Mouse (Mus musculus) liver (tissue): Measurements from ENCODE around the gene Pcdh7.

Experiments
- DNase-seq: peaks from one replicate; pipeline ENCODE4 v3.0.0-alpha.2; 2020; ENCODE audit warnings: mixed read lengths

Pcdh7 gene

GRCm38 (mm10) chr5:57803890-57804289 is 86.1 kb downstream of the Pcdh7 start:
- no peak for DNase-seq

- DNase-seq: no peak
These were observed 89.6 kb downstream of the Pcdh7 start for GRCm38 (mm10) chr5:57807350-57807749.

DNA sequence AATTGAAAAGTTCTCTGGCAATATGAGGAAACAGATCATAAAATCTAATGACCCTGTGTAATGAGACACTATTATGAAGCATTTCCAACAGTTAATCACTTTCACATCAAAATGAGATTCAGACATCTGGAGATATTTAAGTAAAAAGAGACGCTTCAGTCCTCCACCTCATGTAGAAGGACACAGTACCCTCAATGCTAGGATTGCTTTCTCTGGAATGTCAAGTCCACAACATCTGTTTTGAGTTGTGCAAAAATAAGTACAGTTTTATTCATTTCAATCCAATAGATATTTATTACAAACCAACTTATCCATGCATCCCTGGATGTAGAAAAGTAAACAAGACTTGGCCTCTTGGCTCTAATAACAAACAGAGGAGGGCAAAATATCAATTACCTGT is 92.9 kb downstream of the Pcdh7 start:
- no peak for DNase-seq

GRCm38 (mm10) chr5:57815964-57816589 is 98.3 kb downstream of the Pcdh7 start:
- DNase-seq: no peak

DNA sequence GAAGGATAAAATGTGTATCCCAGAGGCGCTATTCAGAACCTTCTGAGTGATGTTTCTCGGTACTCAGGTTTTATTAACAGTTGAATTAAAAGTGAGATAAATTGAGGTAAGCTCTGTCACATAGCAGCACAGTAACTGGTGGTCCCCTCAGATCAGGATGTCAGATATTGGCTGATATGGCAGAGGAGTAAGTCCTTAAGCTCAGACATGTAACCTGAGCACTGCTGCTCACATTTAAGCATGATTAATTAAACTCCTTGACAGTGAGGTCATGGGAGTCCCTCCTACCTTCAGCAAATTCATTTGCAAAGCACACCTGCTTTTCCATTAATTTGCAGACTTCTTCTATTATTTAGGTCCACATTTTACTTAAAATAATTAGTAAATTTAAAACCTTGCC is 102.0 kb downstream of the Pcdh7 start:
- no peak for DNase-seq

DNA sequence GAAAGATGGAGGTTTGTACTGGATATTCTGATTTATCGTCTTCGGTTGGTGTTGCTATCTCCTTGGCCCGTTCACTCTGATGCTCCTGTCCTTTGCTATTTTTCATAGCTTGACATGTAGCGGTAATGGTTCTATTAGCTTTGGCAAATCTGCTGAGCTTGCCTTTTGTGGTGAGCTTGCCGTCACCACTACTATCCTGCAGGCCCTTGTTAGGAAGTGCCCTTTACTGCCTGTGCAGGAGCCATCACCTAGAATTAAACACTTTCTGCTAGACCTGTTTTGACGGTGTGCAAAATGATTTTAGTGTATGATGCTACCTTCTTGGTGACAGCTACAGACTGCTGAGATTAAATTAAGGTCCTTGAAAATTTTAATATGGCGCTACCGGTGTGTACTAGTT is 103.3 kb downstream of the Pcdh7 start:
- DNase-seq: no peak

GRCm38 (mm10) chr5:57828437-57828836 is 110.7 kb downstream of the Pcdh7 start:
- no peak for DNase-seq

DNA sequence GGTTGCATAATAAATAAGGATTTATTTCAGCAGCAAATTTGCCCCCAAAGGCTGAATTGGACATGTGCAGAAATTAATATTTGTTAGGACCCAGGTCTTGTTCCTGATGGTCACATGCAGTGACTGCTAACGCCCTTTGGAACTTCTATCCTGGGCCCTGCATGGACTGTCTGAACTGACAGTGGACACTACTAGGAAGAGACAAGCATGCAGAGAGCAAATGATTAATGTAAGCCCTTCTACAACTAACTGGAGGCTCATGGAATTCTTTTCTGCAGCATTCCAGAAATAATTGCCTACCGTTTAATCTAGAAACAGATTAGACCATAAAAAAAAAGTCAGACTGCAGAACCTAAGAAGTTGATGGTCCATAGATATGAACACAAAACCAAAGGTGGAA is 119.4 kb downstream of the Pcdh7 start:
- no peak for DNase-seq

- no peak for DNase-seq
These were observed 123.8 kb downstream of the Pcdh7 start for GRCm38 (mm10) chr5:57841357-57842119.

DNA sequence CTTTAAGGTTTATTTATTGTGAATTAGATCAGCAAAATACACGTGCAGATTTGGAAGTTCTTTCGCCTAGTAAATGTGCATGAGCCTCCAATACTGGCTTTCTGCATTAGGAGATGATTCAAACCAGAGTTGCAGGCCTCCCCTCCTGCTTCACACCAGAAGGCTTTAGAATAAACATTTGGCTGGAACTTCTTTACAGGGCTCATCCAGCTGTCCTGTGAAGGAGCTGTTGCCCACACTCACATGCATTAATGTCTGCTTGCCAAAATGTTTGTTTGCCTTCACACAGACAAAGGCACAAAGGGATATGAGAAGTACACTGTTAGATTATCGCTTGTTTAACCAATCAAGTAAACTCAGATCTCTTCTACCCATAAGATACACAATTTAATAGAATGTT is 129.7 kb downstream of the Pcdh7 start:
- no peak for DNase-seq

GRCm38 (mm10) chr5:57850111-57850510 is 132.3 kb downstream of the Pcdh7 start:
- no peak for DNase-seq

DNA sequence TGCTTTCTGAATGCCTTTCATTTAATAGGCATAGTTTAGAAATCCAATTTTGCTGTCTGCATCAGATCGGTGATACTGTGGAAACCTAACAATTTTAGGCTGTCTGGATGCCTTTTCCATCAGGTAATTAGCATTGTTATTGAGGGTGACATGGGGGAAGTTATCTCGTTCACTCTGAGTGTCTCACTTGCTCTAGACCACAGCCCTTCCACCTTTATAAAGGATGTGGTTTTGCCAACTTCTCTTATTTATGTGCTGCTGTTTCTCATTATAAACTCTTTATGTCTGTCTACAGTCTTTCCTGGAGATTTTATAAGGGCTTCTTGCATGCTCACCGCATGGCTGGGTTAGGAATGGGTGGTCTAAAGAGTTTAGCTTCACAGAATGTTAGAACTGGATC is 139.5 kb downstream of the Pcdh7 start:
- no peak for DNase-seq

GRCm38 (mm10) chr5:57864254-57864653 is 146.5 kb downstream of the Pcdh7 start:
- DNase-seq: no peak

DNA sequence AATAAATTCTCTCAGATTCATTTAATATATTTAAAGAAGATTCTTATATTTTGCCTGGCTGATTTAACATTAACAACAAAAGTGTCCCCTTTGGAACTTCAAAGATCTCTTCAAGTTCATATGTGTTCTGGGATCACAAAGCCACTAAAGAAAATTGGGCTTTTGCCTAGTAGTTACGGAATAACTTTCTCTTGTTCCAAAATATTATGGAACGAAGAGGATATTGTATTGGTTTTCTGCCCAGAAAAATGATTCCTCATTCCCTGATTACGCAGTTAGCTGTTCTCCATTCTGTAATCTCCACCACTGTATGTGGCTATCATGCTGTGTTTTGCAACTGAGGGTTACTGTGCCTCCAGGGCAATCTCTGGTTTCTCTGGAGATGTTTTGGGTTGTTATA is 147.5 kb downstream of the Pcdh7 start:
- no peak for DNase-seq

DNA sequence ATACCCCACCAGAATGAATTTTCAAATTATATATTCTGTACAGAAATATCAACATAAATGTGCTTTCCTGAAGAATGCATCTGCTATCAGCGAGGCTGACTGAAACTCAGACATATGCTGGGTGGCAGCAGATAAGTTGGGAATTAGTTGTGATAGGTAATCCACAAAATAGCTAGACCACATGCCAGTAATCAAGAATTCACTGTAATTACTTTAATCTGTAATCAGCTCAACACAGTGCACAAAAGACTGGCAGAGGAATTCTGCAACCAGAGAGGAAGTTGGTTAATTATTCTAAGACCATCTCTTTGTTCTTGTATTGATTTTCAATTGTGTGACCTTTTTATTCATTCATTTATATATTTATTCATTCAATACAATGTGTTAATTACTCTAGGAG is 148.3 kb downstream of the Pcdh7 start:
- DNase-seq: no peak

- DNase-seq: no peak
These were observed 150.1 kb downstream of the Pcdh7 start for GRCm38 (mm10) chr5:57867906-57868305.

DNA sequence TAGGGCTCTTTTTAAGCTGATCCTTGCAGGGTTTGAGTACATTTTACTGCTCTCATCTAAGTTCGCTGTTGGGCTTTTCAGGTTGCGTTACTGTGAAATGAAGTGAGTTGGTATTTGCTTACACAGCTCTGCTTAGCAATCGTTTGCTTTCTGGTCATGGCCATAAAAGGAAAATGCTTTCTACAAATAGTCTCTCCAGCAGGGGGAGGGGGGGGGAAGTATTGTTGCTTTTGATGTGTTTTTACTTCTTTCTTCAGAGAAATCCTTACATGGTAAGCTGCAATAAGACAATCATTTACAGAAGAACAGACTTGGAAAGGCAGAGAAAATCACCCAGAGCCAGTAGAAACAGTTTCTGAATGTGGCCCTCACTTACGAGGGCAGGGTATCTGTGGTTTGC is 150.9 kb downstream of the Pcdh7 start:
- DNase-seq: no peak

- DNase-seq: no peak
These were observed 153.0 kb downstream of the Pcdh7 start for GRCm38 (mm10) chr5:57870727-57871126.

- DNase-seq: no peak
These were observed 167.2 kb downstream of the Pcdh7 start for GRCm38 (mm10) chr5:57884982-57885381.

DNA sequence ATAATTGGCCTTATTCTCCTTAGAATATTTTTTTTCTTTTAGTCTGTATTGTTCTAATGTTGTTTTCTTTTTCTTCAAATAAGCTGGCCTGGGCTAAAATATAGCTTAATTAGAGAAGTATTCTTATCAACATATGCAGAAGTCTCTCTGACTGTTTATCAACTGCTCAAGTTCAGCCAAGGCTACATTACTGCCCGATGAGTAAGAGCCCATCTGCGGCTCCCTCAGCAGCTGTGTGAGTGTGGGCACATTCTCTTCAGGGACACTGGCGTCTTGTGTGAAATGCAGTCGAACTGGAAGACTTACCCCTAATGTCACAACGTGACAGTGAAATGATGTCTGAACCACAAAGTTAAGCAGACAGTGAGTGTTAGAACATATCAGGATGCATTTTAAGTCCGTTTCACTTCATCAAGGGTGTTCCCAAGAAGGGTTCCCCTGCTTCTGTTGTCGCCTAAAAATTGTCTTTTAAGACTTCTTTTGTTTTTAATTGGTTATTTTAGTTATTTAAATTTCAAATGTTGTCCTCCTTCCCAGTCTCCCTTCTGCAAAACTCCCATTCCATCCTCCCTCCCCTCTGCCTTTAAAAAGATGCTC is 181.3 kb downstream of the Pcdh7 start:
- DNase-seq: peak; percentile 47

DNA sequence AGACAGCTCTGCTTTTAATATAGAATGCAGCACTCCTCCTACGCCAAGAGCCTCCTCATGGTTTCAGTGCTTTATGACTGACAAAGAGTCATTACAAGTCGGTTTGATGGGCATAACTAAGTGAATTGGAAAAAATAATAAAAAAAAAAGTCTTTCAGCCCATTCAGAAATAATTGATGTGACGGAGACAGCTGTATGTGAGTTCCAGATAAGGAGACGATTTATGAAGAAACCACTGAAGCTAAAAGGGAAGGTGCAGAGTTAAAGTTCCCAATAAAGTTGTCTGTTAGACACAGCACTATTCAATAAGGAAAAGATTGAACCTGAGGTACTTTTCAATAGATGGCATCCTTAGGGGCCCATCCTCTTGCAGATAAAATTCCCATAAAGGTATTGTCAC is 189.5 kb downstream of the Pcdh7 start:
- DNase-seq: no peak

GRCm38 (mm10) chr5:57921140-57921539 is 203.4 kb downstream of the Pcdh7 start:
- no peak for DNase-seq

GRCm38 (mm10) chr5:57931331-57931730 is 213.6 kb downstream of the Pcdh7 start:
- DNase-seq: no peak

- no peak for DNase-seq
These were observed 214.0 kb downstream of the Pcdh7 start for GRCm38 (mm10) chr5:57931738-57932137.
